Mouse (Mus musculus): Measurements from ENCODE around the gene Gm15127.
"Not testable (repeated sequence)": the region's sequence is repeated elsewhere in the genome, so short reads cannot be mapped to it uniquely, and the experiment has no call there.

Gene Gm15127

DNA sequence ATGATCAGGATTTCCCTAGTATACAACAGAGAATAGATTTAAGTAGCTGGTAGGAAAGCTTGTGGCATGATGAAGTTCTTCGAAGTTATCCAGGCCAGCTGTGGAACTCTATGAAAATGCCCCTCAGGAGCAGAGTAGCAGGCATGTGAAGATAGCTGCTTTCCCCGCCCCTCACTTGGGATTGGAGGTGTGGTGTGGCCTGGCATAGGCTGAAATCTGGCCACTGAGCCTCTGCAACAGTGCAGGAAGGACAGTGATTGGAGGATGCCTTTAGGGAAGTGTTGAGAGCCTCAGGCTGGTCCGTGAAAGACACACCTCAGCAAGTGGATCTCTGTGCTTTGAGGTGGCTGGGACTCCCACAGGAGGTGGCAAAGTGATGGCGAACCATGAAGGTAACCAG, at the start of gene Gm15127:
Gm15127 (plus strand) TSS at position 301 of the 400 bp plus-strand sequence.
- DNase-seq, result not testable (repeated sequence)

- DNase-seq, result not testable (repeated sequence)
These were observed 48.3 kb upstream of the Gm15127 start, which contains the start of gene Gm8334 for GRCm38 (mm10) chrX:148615053-148615452. Gene Gm8334 (minus strand): TSS chrX:148615153.

GRCm38 (mm10) chrX:148676290-148676689, 12.9 kb downstream of the Gm15127 start:
- DNase-seq, result not testable (repeated sequence)
